Mouse (Mus musculus): ENCODE results near the gene Cavin1.

Cavin1 gene

DNA sequence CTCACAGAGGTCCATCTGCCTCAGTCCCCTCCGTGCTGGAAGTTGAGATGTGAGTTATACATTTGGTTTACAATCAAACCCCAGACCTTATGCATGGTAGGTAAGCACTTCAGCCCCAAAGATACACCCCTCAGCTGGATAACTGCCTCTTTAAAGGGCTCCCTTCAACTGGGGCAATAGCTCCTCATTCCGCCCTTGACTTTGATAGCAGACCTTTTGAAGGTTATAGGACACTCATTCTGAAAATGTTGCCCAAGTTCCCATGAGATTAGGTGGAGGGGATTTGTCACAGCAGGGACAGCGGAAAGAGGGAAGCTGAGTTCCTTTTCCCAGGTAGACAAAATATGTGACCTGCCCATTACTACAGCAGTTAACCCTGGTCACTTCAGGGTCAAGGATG, 10.5 kb upstream of the Cavin1 start:
- ATAC-seq (ENCODE audit: low TSS enrichment): no peak

DNA sequence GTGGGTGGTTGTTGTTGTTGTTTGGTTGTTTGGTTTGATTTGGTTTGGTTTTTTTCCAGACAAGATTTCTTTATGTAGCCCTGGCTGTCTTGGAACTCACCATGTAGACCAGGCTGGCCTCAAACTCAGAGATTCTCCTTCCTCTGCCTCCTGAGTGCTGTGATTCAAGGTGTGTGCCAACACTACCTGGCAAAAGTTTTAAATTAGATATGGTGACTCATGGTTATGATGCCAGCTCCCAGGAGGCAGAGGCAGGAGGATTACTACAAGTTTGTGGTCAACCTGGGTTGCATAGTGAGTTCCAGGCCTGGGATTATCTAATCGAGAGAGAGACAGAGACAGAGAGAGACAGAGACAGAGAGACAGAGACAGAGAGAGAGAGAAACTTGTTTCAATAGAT, 9.8 kb upstream of the Cavin1 start:
- ATAC-seq (ENCODE audit: low TSS enrichment): no peak

DNA sequence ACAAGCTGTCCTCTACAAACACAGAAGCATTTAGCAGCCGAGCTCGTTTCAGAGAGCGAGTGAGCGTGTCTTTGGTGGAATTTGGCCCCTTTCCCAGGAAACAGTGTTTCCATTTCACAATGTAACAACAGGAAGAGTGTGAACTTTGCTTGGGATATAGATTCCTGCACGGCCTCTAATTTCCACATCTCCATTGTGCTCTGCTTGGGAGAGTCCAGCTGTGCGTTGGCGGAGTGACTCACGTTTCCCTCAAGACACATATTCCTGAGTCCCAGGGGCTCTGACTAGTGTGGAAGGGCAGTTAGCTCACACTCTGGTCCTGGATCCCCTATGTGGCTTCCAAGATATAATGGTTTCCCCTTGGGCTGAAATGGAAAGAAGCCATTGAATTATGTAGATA, 9.2 kb upstream of the Cavin1 start:
- peak; percentile 64; the same call in 1 of the 2 replicates for ATAC-seq (ENCODE audit: low TSS enrichment)

DNA sequence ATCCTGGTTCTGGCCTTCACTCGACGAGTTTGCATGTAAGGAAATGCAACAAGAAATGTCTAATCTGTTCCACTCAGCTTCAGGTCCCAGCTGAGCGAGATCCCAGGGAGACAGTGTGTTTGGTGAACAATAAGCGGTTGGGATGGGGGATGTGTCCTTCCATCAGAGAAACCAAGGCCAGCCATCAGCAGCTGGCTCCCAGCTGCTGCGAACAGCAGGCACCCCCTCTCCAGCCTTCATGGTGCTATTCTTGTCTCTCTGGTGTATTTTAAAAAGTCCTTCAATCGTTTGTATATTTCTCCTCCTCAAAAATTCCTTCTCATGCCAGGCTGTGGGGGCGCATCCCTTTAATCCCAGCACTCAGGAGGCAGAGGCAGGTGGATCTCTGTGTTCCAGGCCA, 4.6 kb upstream of the Cavin1 start:
- no peak for ATAC-seq (ENCODE audit: low TSS enrichment)

DNA sequence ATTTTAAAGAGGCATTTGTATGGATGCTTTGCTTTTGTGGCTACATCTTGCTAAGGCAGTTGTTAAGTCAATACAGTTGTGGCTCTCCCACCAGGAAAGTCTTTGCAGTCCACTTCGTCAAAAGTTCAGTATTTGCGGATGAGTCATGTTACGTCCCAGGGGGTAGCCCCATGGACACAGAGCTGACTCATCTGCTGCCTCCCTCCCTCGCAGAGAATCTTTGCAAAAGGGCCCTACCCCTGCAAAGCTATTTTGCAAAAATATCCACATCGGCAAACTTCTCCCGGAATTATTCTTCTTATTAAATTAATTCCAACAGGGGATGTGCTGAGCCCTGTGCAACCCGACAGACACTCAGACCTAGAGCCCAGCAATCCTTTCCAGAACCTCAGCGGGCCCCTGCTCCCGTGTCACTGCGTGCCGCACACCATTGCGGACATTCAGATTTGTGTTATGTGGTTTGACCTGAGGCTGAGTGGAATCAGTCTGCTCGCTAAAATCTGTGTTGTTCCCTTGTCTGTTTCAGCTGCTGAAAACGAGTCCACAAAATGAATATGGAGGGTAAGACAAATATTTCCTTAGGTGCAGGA, 3.8 kb upstream of the Cavin1 start:
- no peak for ATAC-seq (ENCODE audit: low TSS enrichment)

DNA sequence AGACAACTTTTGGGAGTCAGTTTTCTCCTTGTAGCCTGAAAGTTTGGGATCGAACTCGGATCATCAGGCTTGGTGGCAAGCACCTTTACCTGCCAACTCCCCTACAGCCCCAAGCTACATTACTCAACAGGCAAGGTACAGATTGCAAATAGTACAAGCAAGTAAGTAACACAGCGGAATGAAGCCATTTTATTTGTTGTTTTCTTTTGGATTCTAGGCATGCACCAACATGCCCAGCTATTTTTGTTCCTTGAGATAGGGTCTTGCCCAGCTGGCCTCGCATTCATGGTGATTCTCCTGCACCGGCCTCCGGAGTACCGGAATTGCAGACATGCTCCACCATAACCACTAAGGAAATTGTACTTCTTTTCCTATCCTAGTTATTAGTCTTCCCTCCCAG, 2.6 kb upstream of the Cavin1 start:
- ATAC-seq (ENCODE audit: low TSS enrichment): no peak

DNA sequence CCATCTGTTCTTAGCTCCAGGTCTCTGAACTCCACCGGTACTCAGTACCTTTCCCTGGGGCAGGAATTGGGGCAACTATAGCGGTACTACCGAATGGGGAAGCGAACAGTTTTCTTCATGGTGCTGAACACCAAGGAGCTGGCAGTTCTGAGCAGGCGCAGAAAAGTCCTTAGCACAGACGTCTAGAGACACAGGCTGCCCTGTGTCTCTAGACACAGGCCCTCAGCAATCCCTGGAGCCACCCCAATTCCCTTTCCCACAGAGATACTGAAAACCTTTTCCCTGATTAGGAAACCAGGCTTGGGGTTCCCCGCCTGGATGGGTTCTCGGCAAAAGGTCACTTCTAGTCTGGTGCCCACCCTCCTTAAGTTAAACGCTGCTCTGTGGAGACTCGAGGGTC, 768 bp upstream of the Cavin1 start:
- no peak for ATAC-seq (ENCODE audit: low TSS enrichment)

DNA sequence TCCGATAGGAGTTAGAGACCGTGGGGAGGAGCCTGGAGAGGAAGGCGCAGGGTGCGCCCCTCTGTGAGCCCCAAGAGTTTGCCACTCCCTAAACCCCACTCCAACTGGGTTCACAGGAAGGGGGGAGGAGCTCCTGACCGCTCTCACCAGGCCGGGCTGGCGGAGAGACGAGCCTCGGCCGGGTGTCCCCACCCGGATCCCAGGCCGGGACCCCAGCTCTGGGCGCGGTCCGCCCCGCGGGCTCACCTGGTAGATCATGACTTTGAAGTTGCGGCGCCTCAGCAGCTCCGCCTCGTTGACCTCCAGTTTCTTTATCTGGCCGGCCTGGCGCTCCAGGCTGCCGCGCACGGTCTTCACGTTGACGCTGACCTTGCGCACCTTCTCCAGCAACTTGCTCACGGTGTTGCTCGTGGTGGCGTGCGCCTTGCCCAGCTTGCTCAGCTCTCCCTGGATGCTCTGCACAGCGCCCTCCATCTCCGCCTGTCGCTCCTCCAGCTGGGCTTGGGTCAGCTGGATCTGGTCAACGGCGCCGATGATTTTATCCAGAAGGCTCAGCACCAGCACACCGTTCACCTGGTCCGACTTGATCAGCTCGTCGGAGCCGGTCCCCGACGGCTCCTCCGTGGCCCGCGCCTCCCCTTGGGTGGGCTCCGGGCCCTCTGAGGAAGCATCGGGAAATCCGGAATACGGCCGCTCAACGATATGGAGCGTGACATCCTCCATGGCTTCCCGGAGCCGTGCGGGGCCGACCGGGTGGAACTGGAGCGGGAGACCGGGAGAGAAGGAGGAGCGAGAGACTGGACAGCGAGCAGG, 737 bp downstream of the Cavin1 start:
- ATAC-seq (ENCODE audit: low TSS enrichment): peak; percentile 27; the same call in 1 of the 2 replicates

DNA sequence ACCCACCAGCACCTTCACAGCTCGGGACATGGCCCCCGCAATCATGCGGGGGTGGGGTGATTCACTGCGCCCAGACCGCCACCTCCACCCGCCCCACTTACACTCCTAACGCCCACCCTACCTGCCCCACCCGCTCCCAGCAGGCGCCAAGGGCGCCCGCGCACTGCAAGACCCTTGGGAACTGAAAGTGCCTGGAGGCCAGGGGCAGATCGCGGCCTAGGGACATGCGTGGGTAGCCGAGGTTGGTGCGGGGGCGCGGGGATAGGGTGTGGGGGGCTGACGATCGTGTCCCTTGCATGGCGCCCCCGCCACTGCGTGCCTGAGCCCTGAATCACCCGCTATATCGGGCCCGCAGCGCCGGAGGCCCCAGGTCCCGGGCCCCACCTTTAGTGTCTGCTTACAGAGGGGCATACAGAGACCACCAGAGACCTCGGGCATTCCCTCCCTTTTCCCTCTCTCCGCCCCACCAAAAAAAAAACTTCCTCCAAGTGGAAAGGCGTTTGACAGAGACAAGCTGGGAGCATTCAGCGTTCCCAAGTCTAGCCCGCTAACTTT, 1.4 kb downstream of the Cavin1 start:
- no peak for ATAC-seq (ENCODE audit: low TSS enrichment)

DNA sequence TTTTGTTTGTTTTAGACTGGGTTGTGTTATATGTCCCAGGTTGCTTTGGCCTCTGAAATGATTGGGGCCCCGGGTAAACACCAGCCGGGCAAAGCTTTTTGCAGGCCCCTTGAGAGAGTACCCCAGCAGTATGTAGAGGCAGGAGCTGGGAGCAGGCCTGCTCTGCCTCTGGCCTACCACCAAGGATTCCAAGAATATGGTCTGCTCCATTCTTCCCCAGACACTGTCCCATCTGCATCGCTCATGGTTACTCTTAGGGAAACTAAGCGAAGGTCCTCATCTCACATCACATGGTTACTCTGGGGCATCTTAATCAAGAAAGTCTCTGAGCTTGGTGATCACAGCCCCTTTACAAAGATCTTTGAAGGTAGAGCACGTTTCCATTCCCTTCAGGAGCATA, 2.2 kb downstream of the Cavin1 start:
- no peak for ATAC-seq (ENCODE audit: low TSS enrichment)

DNA sequence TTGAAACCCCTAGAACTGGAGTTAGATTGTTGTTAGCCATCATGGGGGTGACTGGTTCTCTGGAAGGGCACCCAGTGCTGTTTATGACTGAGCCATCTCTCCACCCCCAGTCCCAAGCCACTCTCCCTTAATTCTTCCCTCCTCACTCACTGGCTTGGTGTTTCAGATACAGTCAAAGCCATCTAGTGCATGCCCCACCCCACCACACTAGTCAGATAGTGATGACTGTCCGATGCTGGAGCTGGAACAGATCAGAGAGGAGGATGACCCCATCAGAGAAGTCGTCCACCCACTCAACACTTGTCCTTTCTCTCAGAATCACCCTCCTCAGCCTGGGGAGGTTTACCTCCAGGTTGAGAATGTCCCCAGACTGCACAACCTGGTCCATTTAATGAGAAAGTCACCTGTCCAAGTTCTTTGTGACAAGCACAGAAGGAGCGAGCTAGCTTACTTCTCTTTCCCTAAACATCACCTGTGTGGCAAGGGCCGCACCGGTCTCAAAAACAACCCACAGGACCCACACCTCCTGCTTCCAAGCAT, 2.7 kb downstream of the Cavin1 start:
- ATAC-seq (ENCODE audit: low TSS enrichment): no peak

DNA sequence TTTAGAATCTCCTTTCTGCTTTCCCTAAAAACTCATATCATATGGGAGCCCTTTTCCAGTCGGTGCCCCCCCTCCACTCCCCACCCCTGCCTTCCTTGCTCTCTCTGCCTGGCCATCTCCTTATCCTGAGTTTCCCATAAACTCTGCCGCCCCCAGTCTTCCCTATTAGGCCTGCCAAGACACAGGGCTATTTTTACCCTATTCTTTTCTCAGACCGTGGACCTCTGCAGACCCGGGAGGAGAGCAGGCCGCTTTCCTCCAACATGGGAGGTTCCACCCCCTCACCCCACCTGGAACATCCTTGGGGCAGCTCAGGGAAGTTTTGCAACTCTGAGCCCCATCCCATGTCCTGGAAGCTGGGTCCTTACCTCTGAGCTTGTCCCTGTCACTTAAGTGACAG, 3.3 kb downstream of the Cavin1 start:
- ATAC-seq (ENCODE audit: low TSS enrichment): no peak

DNA sequence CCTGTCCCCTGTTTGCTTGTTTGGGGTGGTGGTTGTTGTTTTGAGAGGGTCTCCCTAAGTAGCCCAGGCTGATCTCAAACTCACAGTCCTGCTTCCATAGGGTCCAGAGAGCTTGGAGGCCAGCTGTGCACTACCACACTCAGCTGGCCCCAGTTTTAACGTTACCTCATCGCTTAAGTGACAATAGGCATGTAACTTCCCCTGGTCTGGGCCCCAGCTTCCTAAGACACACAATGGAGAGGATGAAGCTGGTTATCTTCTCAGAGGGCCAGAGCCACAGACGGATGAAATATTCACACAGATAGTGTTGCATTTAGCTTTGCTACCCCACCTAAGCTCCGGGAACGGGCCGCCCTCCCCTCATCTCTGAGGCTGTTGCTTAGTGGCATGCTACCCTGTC, 4.9 kb downstream of the Cavin1 start:
- ATAC-seq (ENCODE audit: low TSS enrichment): no peak

DNA sequence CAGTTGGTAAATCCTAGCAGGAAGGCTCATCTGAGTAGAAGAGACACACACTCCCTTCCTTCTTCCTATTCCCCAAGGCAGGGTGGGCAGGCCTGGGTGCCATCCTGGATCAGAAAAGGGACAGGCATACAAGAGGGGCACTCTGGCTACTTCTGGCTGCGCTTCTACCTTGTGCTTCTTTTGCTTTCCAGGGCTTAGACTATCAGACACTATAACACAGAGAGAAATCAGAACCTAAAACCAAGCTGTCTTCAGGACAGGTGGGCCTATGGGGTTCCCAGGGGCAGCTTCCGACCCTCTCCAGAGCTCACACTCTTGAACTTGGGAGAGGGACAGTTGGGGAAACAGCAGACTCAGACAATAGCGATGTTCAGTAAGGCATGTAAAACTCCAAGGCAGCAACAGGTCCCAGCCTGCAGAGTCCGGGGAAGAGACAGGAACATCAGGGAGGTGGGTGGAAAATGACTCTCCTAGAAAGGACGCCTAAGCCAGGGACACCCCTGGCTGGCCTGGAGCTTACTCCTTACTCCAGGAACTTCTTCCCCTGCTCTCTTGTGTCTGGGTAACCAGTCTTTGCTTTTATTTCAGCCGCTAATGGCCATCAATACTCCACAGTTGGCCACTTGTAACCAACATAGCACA, 5.7 kb downstream of the Cavin1 start:
- ATAC-seq (ENCODE audit: low TSS enrichment): no peak

DNA sequence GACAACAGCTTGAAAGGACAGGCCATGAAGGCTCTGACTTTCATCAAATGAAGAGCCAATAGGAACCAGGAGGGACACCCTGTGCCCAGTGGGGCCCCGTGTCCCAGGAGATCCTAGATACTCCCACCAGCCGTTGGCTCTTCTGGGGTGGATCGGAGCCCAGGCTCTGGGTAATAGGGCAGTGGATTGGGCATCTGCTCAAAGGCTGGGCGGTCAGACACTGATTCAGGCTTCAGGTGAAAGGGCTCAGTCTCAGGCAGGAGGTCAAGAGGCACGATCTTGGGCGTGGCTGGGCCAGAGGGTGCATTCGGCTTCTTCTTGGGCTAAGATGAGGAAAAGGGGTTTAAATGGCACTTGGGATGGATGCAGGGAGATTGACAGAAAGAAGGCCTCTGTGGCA, 6.5 kb downstream of the Cavin1 start:
- ATAC-seq (ENCODE audit: low TSS enrichment): no peak

DNA sequence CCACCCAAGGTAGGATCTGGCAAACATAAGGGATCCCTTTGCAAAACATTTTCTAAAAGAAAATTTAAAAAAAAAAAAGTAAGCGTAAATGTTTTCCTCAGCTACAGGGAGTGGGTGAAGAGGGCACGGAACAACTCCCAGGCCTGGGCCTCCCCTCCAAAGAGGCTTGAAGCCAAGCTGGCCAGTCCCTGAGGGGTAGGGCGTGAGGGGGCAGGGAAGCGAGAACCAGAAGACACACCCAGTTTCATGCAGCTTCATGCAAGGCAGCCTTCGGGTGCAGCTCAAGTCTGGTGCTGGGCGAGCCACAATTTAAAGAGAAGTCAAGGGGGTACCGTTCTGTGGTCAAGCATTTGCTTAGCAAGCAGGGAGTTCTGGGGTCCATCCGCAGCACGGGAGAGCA, 7.0 kb downstream of the Cavin1 start:
- no peak for ATAC-seq (ENCODE audit: low TSS enrichment)

DNA sequence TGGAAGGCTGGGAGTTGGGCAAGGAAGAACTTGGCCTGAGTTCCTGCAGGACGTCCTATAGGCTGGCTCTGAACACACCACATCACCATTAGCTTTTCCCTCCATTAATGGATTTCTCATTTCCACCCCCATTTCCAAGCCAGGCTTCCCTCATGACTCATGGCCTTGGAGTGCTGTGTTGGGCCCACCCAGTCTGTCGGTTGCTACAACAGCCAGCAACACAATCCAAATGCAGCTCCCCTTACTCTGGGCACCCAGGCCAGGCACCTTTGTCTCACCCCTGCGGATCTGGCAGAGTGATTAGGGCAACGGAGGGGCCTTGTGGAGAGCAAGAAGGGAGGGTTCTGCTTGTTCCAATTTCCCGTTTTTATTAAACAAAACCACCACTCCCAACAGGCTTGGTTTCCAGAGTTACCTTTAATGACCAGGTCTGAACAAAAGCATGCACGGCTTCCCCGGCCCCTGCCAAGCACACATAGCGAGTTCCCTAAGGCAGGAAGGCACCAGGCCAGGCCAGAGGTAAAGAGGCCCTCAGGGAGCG, 8.2 kb downstream of the Cavin1 start:
- no peak for ATAC-seq (ENCODE audit: low TSS enrichment)

DNA sequence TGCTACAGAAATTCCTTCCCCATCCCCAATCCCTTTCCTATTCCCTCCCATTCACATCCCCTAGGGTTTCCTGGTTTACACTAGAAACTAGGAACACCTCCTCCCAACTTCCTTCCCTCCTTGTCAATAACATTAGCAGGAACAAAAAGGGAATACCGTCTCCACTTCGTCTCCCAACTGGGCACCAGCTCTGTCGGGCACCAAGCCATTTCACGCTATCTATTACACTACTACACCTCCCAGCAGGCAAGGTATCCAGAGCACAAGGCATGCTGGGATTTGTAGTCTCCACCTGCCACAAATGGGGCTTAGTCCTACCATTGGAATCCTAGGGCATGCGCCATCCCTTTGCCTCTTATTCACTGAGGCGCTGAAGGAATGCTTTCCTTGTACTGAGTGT, 10.1 kb downstream of the Cavin1 start:
- peak; percentile 57; the same call in 1 of the 2 replicates for ATAC-seq (ENCODE audit: low TSS enrichment)

DNA sequence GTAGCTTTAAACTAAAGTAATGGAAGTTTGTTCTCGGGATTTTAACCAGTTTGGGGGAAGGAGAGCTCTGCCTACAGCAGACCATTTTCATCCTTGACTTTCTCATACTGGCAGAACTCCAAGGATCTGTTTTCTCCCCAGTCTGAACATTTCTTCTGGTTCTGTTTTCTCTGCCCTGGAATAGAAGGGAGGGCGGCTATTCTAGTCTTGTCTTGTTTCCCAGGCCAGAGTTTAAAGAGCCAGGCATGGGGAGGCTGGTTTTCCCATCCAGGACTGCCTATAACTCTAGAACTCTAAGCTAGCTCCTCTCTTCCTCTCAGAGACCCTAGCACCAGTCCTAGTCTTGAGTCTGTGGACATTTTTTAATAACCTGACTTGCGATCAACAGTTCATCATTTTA, 10.9 kb downstream of the Cavin1 start:
- ATAC-seq (ENCODE audit: low TSS enrichment): no peak

DNA sequence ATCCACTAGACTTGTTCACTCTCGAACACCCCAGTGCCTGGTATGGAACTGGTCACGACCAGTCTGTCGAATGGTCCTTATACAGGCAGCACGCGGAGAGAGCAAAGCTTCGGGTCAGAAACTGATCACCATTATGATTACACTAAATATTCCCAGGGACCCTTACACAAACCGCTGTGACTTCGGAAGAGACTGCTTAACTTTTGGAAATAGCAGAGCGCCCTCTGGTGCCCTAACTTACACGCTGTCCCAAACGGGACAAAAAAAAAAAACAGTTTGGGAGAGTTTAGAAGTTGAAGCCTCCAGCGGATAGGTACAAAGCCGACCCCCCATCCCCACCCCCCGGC, 11.2 kb downstream of the Cavin1 start:
- ATAC-seq (ENCODE audit: low TSS enrichment): no peak

DNA sequence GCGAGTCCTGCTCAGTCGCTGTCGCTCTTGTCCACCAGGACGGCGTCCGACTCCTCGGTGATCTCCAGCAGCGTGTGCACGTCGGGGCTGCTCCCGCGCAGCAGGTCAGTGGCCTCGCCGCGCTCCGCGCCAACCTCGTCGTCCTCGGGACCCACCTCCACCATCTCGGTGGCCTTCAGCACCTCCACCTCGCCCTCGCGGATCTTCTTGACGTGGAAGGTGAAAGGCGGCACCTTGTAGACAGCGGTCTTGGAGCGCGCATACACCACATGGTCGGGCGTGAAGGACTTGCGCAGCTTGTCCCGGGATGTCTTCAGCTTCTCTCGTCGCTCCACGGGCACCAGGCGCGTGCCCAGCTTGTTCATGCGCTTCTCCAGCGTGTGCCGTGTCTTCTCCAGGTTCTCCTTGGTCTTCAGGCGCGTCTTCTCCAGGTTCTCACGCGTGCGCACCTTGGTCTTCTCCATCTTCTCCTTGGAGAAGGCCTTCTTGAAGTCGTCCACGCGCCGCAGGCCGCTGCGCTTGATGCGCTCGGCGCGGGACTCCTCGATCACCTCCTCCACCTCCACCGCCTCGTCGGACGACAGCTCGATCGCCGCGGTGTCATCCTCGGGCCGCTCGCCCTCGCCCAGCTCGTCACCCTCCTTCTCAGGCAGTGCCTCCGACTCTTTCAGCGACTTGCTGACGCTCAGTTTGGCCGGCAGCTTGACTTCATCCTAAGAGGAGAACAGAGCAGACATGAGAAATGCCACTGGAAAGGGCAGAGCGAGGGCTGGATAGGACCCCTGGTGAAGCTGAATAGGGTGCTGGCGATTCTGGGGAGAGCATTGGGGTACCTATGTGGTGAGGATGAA, 11.8 kb downstream of the Cavin1 start:
- ATAC-seq (ENCODE audit: low TSS enrichment): no peak
